Mouse (Mus musculus): ENCODE results near the gene Krt12.
A peak's percentile ranks its signal among the peaks of the same experiment; 100 is the strongest.

Krt12 gene

GRCm38 (mm10) chr11:99398832-99399231 is 23.2 kb downstream of the Krt12 start:
- no peak for DNase-seq (ENCODE audit: inconsistent ontology term)

DNA sequence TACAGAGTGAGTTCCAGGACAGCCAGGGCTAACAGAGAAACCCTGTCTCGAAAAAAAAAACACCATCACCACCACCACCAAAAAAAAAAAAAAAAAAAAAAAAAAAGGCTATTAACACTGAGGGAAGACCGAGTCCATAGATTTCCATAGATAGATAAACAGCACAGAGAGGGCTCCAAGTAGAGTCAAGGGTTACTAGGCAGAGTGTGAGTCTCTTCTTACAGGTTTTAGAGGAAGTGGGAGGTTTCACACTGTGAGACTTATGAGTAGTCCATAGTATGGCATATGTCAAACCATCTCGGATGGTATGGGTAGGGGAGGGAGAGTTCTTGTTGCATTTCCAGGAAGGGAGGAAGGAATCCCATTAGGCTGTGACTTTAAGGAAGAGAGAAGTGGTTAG is 24.0 kb downstream of the Krt12 start:
- no peak for DNase-seq (ENCODE audit: inconsistent ontology term)

DNA sequence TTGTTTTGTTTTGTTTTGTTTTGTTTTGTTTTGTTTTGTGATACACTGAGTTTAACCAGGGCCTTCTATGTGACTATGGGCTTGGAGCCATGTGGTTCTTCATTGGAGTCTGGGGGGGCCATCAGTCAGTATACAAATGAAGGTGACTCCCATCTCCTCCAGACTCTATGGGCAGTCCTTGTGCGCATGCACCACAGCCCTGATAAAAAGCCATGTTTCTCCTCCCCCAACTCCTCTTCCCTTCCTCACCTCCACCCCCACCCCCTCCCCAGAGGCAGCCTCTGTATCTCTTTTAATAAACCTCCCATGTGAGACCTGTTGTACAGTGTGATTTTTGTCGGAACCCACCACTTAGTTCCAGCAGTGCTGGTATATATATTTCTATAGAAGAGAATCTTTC is 25.4 kb downstream of the Krt12 start:
- no peak for DNase-seq (ENCODE audit: inconsistent ontology term)

- DNase-seq (ENCODE audit: inconsistent ontology term) = no peak
Observed at GRCm38 (mm10) chr11:99396034-99396433, 26.0 kb downstream of the Krt12 start.

DNA sequence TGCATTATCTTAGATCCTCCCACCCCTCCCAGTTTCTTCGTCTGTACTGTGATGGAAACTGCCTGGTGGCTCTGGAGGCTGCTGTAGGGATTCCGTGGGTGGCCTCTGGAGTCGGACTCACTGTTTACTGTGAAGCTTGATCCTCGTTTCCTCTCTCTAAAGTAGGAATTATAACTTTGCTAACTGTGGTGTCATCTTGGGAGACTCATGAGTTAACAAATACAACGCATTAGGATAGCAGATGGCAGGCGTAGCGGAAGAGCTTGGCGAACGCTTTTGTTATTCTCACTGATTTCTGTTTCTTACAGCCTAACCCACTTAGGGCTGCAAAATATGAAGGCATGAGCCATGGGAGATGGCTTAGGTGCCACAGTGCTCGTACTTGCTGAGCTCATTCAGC is 29.6 kb downstream of the Krt12 start:
- no peak for DNase-seq (ENCODE audit: inconsistent ontology term)

GRCm38 (mm10) chr11:99391375-99391774 is 30.7 kb downstream of the Krt12 start:
- no peak for DNase-seq (ENCODE audit: inconsistent ontology term)

DNA sequence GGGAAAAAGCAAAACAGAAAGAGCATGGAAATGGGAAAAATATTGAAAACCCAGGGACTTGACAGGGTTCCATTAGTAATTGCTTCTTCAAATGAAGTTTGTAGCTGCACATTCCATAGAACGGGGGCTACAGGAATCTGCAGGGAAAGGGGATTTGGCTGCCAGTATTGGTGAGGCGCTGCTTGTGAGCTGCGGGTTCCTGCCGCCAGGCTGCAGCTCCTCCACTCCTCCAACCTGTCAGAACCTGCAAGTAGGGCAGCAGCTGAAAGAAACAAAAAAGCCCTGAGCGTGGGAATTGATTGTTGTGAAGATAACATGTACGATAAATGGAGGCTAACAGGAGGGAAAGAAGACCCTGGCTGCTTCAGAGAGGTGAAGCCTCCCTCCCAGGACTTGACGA is 31.2 kb downstream of the Krt12 start:
- DNase-seq (ENCODE audit: inconsistent ontology term) = no peak

DNA sequence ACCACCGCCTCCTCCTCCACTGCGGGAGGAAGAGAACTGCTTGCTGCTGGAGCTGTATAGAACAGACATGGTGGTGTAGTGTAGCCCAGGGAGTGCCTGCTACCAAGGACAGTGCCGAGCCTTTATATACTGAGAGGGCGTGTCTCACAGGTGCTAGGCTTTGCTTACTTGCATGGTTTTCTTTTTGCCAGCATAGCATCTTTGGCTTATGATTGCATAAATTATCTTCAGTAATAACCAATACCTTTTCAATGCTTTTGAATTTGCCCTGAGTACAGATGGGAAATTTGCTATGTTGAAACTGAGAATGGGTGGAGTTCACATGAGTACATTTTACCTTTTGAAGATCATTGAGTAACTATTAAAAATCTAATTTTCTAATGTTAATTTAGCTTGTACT is 32.8 kb downstream of the Krt12 start, which contains the start of gene Krt10:
Krt10 (minus strand) TSS at position 101 of the 400 bp plus-strand sequence.
- no peak for DNase-seq (ENCODE audit: inconsistent ontology term)

- no peak for DNase-seq (ENCODE audit: inconsistent ontology term)
Observed at GRCm38 (mm10) chr11:99388661-99389060, 33.4 kb downstream of the Krt12 start.

DNA sequence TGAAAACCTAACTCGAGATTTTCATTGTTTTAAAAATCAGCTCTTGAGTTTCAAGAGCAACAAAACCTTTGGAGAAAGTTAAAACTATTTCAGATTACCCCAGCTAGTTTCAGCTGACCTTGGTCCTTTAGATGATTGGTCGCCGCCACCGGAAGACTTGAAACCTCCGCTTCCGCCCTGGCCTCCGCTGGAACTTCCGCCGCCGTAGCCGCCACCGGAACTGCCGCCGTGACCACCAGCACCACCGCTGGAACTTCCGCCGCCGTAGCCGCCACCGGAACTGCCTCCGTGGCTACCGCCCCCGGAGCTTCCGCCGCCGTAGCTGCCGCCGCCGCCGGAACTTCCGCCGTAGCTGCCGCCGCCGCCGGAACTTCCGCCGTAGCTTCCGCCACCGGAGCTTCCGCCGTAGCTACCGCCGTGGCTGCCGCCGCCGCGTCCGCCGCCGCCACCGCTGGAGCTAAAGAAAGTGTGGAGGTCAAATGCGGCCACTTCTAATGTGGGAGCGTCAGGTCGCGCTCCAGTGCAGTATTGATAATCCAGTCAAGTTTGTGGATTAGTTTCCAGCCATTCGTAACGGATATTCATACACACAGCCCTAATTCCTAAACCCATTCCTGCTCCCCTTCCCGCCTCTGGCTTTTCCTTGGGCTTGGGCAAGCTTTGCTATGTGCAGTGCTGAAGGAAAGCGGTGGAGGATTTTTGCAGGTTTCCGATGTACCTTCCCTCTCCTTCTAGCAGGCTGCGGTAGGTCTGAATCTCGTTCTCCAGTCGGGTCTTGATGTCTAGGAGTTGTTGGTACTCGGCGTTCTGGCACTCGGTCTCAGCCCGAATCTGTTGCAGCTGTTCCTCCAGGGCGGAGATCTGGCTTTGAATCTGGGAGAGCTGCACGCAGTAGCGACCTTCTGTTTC is 36.0 kb downstream of the Krt12 start:
- DNase-seq (ENCODE audit: inconsistent ontology term) = peak; percentile 89

GRCm38 (mm10) chr11:99379568-99379967 is 42.5 kb downstream of the Krt12 start:
- peak; percentile 56 for DNase-seq (ENCODE audit: inconsistent ontology term)

DNA sequence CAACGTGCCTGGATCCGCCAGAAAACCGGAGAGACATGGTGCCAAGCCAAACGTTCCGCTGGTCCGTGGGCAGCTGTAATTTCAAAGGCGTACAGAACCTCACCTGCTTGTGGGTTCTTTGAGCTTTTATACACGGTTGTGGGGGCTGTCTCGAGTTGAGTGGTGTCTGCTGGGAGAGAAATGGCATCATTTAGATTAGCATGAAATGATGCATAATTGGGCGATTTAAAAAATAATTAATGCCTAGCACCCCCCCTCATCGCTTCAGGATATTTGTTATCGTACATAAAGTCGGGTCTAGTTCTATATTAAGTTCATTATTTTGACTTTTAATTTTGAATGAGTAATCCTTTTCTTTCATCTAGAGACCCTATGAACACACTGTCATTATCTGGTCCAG is 47.3 kb downstream of the Krt12 start, which contains the start of gene Krt28:
Krt28 (minus strand) TSS at position 101 of the 400 bp plus-strand sequence.
- DNase-seq (ENCODE audit: inconsistent ontology term) = no peak

DNA sequence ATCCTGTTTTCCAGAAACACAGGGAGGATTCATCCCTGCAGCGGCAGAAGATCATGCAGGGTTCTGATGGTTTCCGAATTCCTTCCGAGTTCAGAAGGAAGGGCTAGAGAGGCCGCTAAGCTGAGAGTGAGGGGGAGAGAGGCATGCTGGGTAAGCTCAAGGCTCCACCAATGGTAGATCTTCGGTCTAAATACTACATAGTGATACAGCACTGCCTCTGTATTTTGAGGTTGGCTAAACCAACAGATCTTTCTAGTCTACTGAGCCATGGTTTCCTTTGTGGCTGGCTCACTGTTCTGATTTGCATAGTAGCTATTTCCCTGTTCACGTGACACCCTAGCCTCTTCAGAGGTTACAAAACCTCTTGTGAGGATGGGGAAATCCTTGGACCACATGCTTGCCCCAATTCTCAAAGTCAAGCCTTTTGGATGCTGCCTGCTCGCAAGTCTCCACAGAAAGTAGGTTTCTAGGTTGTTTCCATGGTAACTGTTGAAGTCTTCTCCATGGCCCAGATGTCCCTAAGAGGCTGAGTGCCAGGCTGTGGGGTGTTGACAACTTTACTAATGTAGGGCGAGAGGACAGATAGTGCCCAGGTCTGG is 52.1 kb downstream of the Krt12 start:
- DNase-seq (ENCODE audit: inconsistent ontology term) = peak; percentile 7

DNA sequence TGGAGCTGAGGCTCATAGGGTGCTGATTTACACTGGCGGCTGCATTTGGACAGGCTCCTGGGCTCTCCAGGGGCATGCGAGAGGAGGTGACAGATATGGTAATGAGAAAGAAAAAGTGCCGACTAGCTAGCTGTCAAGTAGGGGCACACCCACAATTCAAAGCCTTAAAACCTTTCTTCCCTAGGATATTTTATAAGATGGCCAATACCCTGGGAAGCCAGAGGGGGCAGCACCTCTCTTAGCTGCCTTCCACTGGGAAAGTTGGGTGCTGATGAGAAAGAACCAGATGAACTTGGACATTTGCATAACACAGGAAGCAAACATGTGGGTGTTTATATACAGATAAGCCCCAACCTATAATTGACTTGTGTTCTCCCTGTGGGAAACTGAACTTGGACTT is 52.8 kb downstream of the Krt12 start:
- DNase-seq (ENCODE audit: inconsistent ontology term) = no peak

GRCm38 (mm10) chr11:99366791-99367190 is 55.3 kb downstream of the Krt12 start:
- no peak for DNase-seq (ENCODE audit: inconsistent ontology term)

All from Muller cell, postnatal 12 days (primary cell).